Mouse (Mus musculus) fibroblast of lung, adult 2 months (primary cell): ENCODE results near the gene Wfdc5.

Experiments
- DNase-seq: peaks from one replicate; pipeline ENCODE4 v3.0.0-alpha.2; 2011; ENCODE audit warnings: low read depth

Gene Wfdc5

DNA sequence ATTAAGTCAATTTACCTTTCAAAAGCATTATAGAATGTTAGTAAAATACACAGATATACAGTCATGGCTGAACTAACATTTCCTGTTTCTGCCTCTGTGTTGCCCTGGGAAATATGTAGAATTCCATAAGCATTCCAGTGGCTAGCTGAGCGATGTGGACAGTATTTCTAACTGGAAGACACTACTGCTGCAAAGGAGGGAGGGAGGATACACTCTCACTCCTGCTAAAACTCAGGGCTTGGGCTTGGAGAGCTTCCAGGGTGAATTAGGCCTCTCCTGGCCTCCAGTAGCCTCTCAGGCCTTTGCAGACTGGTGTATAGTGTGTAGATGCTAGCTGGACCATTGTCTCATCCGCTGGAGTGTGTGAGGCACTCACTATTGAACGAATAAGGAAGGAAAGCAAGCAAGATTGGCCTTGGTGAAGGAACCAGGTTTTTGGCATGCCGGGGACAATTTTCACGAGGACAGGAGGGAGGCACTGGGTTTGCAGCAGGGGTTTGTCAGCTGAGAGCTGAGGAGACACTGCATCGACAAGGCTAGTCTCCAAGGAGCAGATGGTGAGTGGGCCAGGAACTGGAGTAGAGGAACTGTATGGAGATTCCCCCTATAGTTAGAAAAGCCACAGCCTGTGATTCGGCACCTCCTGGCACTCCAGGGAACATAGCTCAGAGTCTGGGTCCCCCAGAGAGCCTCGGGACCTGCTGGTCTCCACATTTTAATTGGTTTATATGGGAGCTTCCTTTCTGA is 7.7 kb downstream of the Wfdc5 start:
- DNase-seq: no peak

- no peak for DNase-seq
Observed at GRCm38 (mm10) chr2:164173394-164173793, 9.1 kb downstream of the Wfdc5 start.

DNA sequence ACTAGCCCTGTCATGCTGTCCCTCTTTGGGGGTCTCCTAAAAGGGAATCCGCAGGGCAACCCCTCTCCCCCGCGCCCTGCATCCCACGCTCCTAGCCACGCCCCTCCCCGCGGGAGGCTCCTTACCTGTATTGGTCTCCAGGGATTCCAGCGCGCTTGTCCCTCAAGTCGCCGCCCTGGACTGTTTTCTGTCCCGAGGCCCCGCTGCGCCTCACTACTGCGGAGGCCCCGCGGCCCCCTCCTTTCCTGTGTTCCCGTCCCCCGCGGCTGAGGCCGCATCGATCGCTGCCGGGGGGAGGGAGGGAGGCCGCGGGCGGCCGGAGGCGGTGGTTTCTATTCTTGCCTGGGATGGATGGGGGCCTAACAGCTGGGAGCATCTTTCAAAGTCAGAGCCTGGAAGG is 11.6 kb downstream of the Wfdc5 start, which contains the start of gene Kcns1:
TSS of gene Kcns1 (minus strand) at position 212 of the 400 bp plus-strand sequence.
- no peak for DNase-seq

GRCm38 (mm10) chr2:164170326-164170725 is 12.2 kb downstream of the Wfdc5 start:
- no peak for DNase-seq

DNA sequence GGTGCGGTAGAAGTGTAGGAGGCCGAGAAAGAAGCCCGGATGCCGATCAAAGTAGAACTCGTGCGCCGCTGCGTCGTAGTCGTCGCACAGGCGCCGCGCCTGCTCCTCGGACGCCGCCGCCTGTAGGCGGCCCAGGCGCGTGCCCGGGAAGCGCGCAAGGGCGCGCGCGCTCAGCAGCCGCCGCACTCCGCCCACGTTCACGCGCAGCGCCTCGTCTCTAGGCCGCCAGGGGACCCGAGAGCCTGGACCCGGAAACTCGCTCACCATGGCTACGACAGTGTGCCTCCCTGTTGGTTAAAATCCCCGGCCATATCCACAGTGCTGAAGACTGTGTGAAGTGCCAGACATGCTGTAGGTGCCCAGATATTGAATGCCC is 14.0 kb downstream of the Wfdc5 start:
- no peak for DNase-seq

DNA sequence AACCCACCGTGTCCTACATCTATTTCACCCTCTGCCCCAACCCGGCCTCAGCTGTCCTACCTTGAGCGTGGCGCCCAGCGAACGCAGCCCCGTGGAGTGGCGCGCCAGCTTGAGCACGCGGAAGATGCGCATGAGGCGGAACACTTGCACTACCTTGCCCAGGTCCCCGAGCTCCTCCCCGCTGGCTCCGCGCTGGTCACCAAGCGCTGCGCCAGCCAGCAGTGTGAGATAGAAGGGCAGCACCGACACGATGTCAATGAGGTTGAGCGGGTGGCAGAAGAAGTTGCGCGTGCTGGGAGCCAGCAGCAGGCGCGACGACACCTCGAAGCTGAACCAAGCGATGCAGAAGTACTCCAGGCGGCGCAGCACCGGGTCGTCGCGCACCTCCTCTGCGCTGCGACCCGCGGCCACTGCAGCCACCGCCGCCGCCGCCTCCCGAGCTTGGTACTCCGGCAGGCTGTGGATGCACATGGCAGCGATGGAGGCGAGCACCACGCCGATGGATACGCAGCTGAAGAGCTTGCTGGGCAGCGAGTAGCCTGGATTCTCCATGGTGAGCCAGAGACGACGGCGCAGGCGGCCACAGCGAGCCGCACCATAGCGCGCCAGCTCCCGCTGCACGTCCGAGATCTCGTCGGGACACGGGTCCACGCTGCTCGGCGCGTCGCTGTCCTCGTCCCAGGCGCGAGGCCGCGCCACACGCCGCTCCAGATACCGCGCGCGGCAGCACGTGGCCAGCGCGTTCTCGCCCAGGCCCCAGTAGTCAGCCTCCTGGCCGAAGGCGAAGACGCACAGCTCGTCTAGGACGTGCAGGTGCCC is 14.6 kb downstream of the Wfdc5 start:
- DNase-seq: no peak

DNA sequence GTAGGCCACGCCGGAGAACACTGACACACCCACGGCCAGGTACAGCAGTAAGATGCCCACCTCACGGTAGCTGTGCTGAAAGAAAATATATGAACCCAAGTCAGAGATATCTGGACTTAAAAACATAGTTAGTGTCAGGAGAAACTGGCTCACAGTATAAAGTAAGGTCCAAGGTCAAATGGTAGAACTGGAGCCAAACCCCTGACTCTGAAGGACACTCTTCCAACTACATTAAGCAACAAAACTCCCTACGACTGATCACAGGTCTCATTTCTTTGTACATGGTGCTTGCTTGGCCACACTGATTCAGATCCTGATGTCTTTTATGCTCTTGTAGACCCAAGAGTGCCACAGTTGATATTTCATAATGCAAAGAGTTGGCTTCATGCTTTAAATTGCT is 17.6 kb downstream of the Wfdc5 start:
- no peak for DNase-seq

GRCm38 (mm10) chr2:164161515-164162055 is 21.0 kb downstream of the Wfdc5 start:
- no peak for DNase-seq

DNA sequence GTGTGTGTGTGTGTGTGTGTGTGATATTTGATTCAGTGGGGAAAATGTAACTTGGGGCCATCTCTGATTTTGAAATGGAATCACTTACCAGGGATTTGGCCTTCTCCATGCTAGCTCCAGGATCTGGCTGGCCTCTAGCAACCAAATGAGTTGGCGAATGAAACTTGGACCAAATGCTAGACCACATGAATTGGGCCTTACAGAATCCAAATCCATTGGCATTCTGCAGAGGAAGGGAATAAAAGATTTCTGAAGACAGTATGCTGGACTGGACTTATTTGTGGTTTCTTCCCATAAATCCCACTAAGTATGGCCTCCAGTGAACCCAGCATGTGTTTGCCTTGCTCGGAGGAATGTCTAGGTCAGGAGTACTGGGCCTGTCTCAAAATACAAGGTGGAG is 23.7 kb downstream of the Wfdc5 start:
- DNase-seq: peak; percentile 94

DNA sequence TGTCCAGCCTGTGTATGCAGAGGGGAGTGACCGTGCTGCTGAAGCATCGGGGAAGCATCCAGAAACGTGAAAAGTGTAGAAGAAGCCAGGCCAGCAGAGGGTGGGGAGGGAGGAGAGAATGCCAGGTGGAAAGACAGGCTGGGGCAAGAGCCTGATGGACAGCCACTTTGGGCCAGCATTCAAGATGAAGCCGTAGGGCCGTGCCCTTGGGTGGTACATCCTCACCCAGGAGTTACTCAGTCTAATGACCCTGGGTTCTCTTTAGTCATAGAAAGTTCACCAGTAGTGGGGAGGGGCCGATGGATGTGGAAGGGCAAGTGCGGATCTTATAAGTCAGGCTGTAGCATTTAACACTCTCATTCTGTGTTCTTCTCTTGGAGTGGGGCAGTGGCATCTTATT is 26.4 kb downstream of the Wfdc5 start:
- no peak for DNase-seq

DNA sequence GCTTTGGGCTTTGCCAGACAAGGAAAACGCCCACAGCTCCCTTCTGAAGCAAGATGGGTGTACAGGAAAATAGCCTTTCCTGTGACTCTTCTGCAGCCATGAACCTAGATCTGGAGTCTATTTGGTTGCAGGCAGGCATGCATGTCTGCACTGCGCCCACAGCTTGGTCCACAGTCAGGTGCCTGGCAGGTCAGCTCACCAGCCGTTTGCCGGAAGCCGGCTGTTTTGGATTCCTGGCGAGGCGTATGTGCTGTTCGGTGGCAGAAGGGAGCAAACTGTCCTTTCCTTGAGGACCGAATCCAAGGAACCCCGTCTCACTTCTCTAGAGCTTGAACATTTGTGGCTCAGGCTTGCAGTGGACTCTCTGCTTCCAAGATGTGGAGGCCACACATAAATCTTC is 28.5 kb downstream of the Wfdc5 start:
- no peak for DNase-seq

GRCm38 (mm10) chr2:164152341-164152740 is 30.2 kb downstream of the Wfdc5 start:
- DNase-seq: no peak

DNA sequence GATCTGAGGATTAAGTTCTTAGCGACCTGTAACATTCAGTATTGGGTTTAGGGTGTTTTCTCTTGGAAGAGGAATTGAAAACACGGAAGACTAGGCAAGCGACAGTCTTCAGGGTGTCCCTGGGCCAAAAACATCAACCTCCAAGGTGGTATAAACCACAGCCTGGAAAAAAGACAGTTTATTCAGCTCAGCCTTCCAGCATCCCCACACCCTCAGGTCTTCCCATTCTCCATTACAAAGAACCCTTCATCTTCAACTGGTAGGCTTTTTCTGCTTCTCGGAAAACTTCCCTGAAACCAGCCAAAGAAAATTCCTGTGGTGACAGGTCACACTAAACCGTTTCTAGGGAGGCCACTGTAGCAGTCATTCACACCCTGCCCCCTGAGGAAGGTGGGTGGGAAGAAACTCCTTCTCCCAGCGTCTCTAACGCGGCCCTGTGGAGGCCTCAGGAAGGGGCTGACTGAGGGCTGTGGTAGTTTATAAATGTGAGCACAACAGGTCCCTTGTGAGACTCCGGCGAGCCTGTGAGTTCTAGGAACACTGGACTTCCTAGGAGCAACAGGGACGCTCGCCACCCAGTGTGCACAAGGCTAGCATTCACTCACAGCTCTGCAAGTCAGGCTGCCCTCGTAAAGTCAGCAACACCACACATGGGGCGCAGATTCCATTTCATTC is 32.3 kb downstream of the Wfdc5 start:
- peak; percentile 96 for DNase-seq

- no peak for DNase-seq
Observed at GRCm38 (mm10) chr2:164146556-164146955, 36.0 kb downstream of the Wfdc5 start.

DNA sequence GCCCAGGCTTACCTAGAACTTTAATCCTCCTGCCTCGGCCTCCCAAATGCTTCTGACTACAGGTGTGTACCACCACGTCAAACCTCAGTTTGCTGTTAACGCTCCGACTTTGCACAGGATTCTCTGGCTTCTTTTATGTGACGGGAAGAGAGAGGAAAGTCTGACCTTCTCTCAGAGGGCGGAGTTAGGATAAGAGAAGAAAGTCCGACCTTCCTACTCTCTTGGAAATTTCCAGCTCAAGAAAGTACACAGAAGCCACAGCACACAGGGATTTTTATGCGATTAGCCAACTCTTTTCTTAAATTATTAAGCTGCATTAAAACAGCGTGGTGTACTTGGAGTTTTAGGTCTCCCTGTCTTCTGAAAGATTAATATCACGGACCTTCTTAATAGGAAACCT is 38.0 kb downstream of the Wfdc5 start:
- DNase-seq: no peak

DNA sequence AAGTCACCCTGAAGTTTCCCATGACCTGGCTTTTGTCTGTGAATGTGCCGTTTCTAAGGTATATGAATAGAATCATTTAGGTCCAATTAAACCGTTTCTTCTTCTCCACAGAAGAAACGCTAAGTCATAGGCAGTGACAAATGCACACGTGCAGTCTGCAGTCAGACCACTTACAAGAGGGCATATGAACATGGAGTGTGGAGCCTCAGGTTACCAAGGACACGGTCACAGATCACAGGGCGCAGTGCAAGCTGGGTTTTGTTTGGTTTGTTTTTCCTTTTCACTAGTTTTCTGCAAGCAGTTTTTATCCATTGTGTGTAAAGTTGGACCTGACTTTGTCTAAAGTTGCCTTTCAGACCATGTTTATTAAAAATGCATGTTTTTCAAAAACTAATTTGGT is 38.5 kb downstream of the Wfdc5 start:
- no peak for DNase-seq

DNA sequence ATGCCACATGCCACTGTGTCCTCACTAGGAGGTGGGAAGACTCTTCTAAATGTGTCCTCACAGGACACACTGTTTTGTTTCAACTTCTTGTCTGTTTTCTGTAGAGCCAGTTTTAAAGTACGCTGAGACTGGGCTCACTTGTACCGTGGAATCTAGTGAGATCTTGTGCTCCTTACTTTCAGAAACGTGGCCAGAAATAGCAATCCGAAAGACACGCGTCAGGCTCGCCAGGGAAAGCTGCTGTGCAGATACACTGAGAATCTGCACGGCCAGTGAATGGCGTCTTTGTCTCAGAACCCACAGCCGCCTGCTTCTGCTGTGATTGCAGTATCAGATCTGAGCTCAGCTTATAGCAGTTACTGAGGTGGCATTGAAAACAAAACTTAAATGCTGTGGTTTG is 40.5 kb downstream of the Wfdc5 start:
- peak; percentile 91 for DNase-seq

GRCm38 (mm10) chr2:164137754-164138153 is 44.8 kb downstream of the Wfdc5 start:
- DNase-seq: no peak

DNA sequence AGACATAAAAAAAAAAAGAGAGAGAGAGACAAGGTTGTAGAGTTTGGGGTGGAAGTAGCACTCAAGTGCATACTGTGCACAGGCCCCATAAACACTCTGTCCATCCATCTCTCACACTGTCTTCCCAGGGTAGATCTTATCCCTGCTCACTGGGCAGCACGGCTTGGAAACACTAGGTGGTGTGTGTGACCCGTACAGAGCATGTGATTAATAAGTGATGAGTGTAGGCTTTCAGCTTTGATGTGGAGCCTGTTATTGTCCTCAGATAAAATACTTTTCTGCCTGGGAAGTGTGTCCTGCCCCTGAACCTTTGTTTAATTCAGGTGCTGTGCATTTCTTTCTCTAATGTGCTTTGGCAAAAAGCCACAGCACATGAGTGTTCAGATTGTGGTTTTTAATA is 46.1 kb downstream of the Wfdc5 start:
- no peak for DNase-seq

GRCm38 (mm10) chr2:164135367-164135766 is 47.2 kb downstream of the Wfdc5 start:
- DNase-seq: no peak

DNA sequence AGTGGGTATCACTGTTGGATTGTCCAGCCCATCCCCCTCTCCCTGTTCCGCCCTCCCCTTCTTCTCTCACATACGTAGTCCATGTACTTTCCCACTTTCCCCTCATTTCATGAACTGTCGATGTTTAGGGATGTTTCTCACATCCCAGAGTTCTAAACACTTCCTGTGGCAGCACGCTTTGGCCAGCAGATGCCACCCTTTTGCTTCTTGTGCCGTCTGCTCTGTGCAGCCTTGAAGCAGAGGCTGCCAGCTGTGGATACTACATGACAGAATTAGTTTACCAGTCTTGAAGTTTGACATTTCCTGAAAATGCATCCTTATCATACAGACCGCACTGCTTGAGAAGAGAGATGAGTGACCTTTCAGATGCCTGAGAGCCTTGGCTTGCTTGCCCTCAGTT is 48.0 kb downstream of the Wfdc5 start:
- no peak for DNase-seq

DNA sequence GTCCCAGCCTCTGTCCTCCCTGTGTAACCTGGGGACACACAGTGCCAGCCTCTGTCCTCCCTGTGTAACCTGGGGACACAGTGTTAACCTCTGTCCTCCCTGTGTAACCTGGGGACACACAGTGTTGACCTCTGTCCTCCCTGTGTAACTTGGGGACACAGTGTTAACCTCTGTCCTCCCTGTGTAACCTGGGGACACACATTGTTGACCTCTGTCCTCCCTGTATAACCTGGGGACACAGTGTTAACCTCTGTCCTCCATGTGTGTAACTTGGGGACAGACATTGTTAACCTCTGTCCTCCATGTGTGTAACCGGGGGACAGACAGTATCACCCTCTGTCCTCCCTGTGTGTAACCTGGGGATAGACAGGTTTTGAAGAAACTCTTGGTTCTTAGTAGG is 51.0 kb downstream of the Wfdc5 start:
- DNase-seq: no peak
